Mouse (Mus musculus): ENCODE data around the gene Epb41l4b. TPM values are rescaled to one million over a fixed set of nuclear protein-coding genes. Genes with fewer than 3 reads are reported as not detected.

Epb41l4b gene
- polyA plus RNA-seq, 1 experiment = not detected

GRCm38 (mm10) chr4:57171817-57172216, 28.6 kb upstream of the Epb41l4b start:
- H3K27ac ChIP-seq (ENCODE audit: insufficient read depth, low read depth, low read length) = no peak overlapping the region
- H3K4me3 ChIP-seq (ENCODE audit: insufficient read depth, low read length) = no peak overlapping the region
- H3K4me1 ChIP-seq (ENCODE audit: control insufficient read depth, insufficient read depth, low read length) = no peaks in the 10 kb centered on the region
- TF ChIP-seq POLR2A (IDR thresholded peaks at IDR 0.05; ENCODE audit: borderline replicate concordance, low read depth, low read length) (no peak), CTCF (IDR thresholded peaks at IDR 0.05; ENCODE audit: low read depth, low read length) (no peak)

GRCm38 (mm10) chr4:57168680-57169079, 25.4 kb upstream of the Epb41l4b start:
- no peak for TF ChIP-seq POLR2A (IDR thresholded peaks at IDR 0.05; ENCODE audit: borderline replicate concordance, low read depth, low read length)
- TF ChIP-seq CTCF (IDR thresholded peaks at IDR 0.05; ENCODE audit: low read depth, low read length) = no peak
- Histone ChIP-seq H3K27ac (ENCODE audit: insufficient read depth, low read depth, low read length) (no peak overlapping the region), H3K4me1 (ENCODE audit: control insufficient read depth, insufficient read depth, low read length) (no peaks in the 10 kb centered on the region), H3K4me3 (ENCODE audit: insufficient read depth, low read length) (no peak overlapping the region)

- Histone ChIP-seq H3K27ac (ENCODE audit: insufficient read depth, low read depth, low read length) (no peak overlapping the region), H3K4me1 (ENCODE audit: control insufficient read depth, insufficient read depth, low read length) (no peaks in the 10 kb centered on the region), H3K4me3 (ENCODE audit: insufficient read depth, low read length) (no peak overlapping the region)
- TF ChIP-seq CTCF (IDR thresholded peaks at IDR 0.05; ENCODE audit: low read depth, low read length) = no peak
- TF ChIP-seq POLR2A (IDR thresholded peaks at IDR 0.05; ENCODE audit: borderline replicate concordance, low read depth, low read length) = no peak
These were observed 25.0 kb upstream of the Epb41l4b start for GRCm38 (mm10) chr4:57168277-57168676.

- TF ChIP-seq CTCF (IDR thresholded peaks at IDR 0.05; ENCODE audit: low read depth, low read length) (no peak), POLR2A (IDR thresholded peaks at IDR 0.05; ENCODE audit: borderline replicate concordance, low read depth, low read length) (no peak)
- H3K4me3 ChIP-seq (ENCODE audit: insufficient read depth, low read length) = no peak overlapping the region
- no peaks in the 10 kb centered on the region for H3K4me1 ChIP-seq (ENCODE audit: control insufficient read depth, insufficient read depth, low read length)
- H3K27ac ChIP-seq (ENCODE audit: insufficient read depth, low read depth, low read length) = no peak overlapping the region
These were observed 24.0 kb upstream of the Epb41l4b start for GRCm38 (mm10) chr4:57166922-57167870.

GRCm38 (mm10) chr4:57165654-57166053, 22.4 kb upstream of the Epb41l4b start:
- Histone ChIP-seq H3K4me1 (ENCODE audit: control insufficient read depth, insufficient read depth, low read length) (no peaks in the 10 kb centered on the region), H3K27ac (ENCODE audit: insufficient read depth, low read depth, low read length) (no peak overlapping the region), H3K4me3 (ENCODE audit: insufficient read depth, low read length) (no peak overlapping the region)
- TF ChIP-seq CTCF (IDR thresholded peaks at IDR 0.05; ENCODE audit: low read depth, low read length) (no peak), POLR2A (IDR thresholded peaks at IDR 0.05; ENCODE audit: borderline replicate concordance, low read depth, low read length) (no peak)

GRCm38 (mm10) chr4:57164578-57165210, 21.5 kb upstream of the Epb41l4b start:
- no peak overlapping the region for H3K27ac ChIP-seq (ENCODE audit: insufficient read depth, low read depth, low read length)
- no peak overlapping the region for H3K4me3 ChIP-seq (ENCODE audit: insufficient read depth, low read length)
- no peak for TF ChIP-seq POLR2A (IDR thresholded peaks at IDR 0.05; ENCODE audit: borderline replicate concordance, low read depth, low read length)
- no peak for TF ChIP-seq CTCF (IDR thresholded peaks at IDR 0.05; ENCODE audit: low read depth, low read length)

GRCm38 (mm10) chr4:57162789-57163722, 19.8 kb upstream of the Epb41l4b start:
- Histone ChIP-seq H3K4me3 (ENCODE audit: insufficient read depth, low read length) (no peak overlapping the region), H3K4me1 (ENCODE audit: control insufficient read depth, insufficient read depth, low read length) (no peaks in the 10 kb centered on the region), H3K27ac (ENCODE audit: insufficient read depth, low read depth, low read length) (no peak overlapping the region)
- TF ChIP-seq CTCF (IDR thresholded peaks at IDR 0.05; ENCODE audit: low read depth, low read length) = no peak

More at GRCm38 (mm10) chr4:57164578-57165210, 21.5 kb upstream of the Epb41l4b start:
- H3K4me1 ChIP-seq (ENCODE audit: control insufficient read depth, insufficient read depth, low read length) = no peaks in the 10 kb centered on the region

- no peak for TF ChIP-seq POLR2A (IDR thresholded peaks at IDR 0.05; ENCODE audit: borderline replicate concordance, low read depth, low read length)
- Histone ChIP-seq H3K4me1 (ENCODE audit: control insufficient read depth, insufficient read depth, low read length) (no peaks in the 10 kb centered on the region), H3K27ac (ENCODE audit: insufficient read depth, low read depth, low read length) (no peak overlapping the region), H3K4me3 (ENCODE audit: insufficient read depth, low read length) (no peak overlapping the region)
These were observed 17.3 kb upstream of the Epb41l4b start for GRCm38 (mm10) chr4:57160571-57160970.

- no peak for TF ChIP-seq CTCF (IDR thresholded peaks at IDR 0.05; ENCODE audit: low read depth, low read length)
- no peak for TF ChIP-seq POLR2A (IDR thresholded peaks at IDR 0.05; ENCODE audit: borderline replicate concordance, low read depth, low read length)
- no peak overlapping the region for H3K27ac ChIP-seq (ENCODE audit: insufficient read depth, low read depth, low read length)
These were observed 13.4 kb upstream of the Epb41l4b start for GRCm38 (mm10) chr4:57156549-57157169.

More at GRCm38 (mm10) chr4:57156549-57157169, 13.4 kb upstream of the Epb41l4b start:
- Histone ChIP-seq H3K4me3 (ENCODE audit: insufficient read depth, low read length) (no peak overlapping the region), H3K4me1 (ENCODE audit: control insufficient read depth, insufficient read depth, low read length) (no peaks in the 10 kb centered on the region)

Measured in bone marrow macrophage, adult 2 months (primary cell).